In the genomic region with DNA sequence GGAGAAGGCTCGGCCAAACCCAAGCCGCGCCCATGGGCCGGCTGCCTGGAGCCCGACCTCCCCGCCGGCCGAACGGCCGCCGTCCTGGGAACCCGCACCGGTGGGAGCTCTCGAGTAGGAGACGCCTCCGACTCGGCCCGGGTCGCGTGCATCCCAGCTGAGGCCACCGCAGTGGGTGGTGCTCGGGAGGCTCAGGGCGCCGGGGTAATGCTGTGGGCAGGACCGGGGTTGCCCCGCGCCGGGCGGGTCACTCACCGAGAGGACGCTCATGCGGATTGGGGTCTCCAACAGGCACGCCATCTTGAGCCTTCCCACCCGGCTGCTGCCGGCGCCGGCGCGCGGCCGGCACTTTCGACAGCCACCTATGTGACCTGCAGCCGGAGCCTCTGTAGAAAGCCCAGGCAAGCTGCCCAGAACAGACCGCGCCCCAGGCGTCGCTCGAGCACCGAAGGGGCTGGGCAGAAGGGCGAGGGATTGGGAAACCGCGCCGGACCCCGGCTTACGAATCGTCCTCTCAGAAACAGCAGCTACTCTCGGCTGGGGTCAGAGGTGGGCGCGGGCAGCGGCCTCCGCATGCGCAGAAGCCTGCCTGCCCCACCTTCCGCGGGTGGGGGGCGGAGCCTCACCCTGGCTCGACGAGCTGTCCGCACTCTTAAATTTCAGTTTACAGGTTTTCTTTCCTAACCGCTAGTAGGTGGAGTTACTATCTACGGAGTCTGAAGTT, we compare ENCODE assay signal across 8 mouse cellular contexts. TPM values are rescaled to one million over a fixed set of nuclear protein-coding genes. Genes with fewer than 3 reads are reported as not detected.
DNase-seq lines count a peak whose midpoint lies in the region; ATAC-seq and TF ChIP-seq lines count a peak whose summit lies in the region.

Gene Armc8, minus strand, starts transcription at position 553 of the 724 bp plus-strand sequence.

- WGBS in forebrain, embryonic 12.5 days = under 1% methylated on average over 66 of the region's 70 CpGs
- under 1% methylated on average over 63 of the region's 70 CpGs for WGBS in heart, postnatal 0 days
- WGBS in liver, embryonic 16.5 days (ENCODE audit: insufficient replicate concordance) = under 1% methylated on average over 69 of the region's 70 CpGs
- WGBS in neural tube, embryonic 13.5 days = under 1% methylated on average over 70 of the region's 70 CpGs

- H3K27me3 ChIP-seq in CH12.LX (replicated peaks) = no peaks in the 10 kb centered on the region
- peaks cover 15% of the 10 kb centered on the region for H3K27me3 ChIP-seq in forebrain, embryonic 12.5 days
- H3K27me3 ChIP-seq in heart, postnatal 0 days (ENCODE audit: control insufficient read depth, insufficient read depth, low read length) = no peaks in the 10 kb centered on the region
- no peaks in the 10 kb centered on the region for H3K27me3 ChIP-seq in liver, embryonic 16.5 days (ENCODE audit: control insufficient read depth, insufficient read depth, low read depth, low read length)
- H3K27me3 ChIP-seq in neural tube, embryonic 13.5 days = peaks cover 20% of the 10 kb centered on the region
- no peaks in the 10 kb centered on the region for H3K27me3 ChIP-seq in testis, adult 2 months (ENCODE audit: control insufficient read depth, insufficient read depth, low read length)

- in situ Hi-C loops in CH12.LX (cut with MboI; ENCODE audit: low pct_ligation_motif_present, low pct_unique_long_range_greater_than_20kb, low sequenced_read_pairs) = no loop called here

- dilution Hi-C loops in CH12.LX (cut with MboI; ENCODE audit: extremely low pct_ligation_motif_present, extremely low pct_unique_long_range_greater_than_20kb, low sequenced_read_pairs) = no loop called here

- H3K4me2 ChIP-seq in CH12.LX (ENCODE audit: insufficient read depth, low read depth, poor library complexity, severe bottlenecking) = peak within 1 kb of the TSS; percentile 86
- H3K4me2 ChIP-seq in forebrain, embryonic 12.5 days = peak within 1 kb of the TSS; percentile 92
- H3K4me2 ChIP-seq in heart, postnatal 0 days (ENCODE audit: low read depth, low read length) = peak within 1 kb of the TSS; percentile 96
- H3K4me2 ChIP-seq in liver, embryonic 16.5 days (ENCODE audit: low read depth, low read length) = peak within 1 kb of the TSS; percentile 81
- peak within 1 kb of the TSS; percentile 96 for H3K4me2 ChIP-seq in neural tube, embryonic 13.5 days

- H3K79me2 ChIP-seq in CH12.LX (replicated peaks; ENCODE audit: control insufficient read depth, extremely low read depth, insufficient read depth, poor library complexity, severe bottlenecking) = peaks cover 21% of the 10 kb centered on the region

- peak within 1 kb of the TSS; percentile 57; the same call in 1 of the 2 replicates for H3K27ac ChIP-seq in CH12.LX (ENCODE audit: insufficient read depth, low read depth)
- peak within 1 kb of the TSS; percentile 94 for H3K27ac ChIP-seq in forebrain, embryonic 12.5 days
- H3K27ac ChIP-seq in heart, postnatal 0 days (ENCODE audit: low read depth) = peak within 1 kb of the TSS; percentile 99
- H3K27ac ChIP-seq in liver, embryonic 16.5 days (ENCODE audit: low read length) = peak within 1 kb of the TSS; percentile 96
- peak within 1 kb of the TSS; percentile 94 for H3K27ac ChIP-seq in neural tube, embryonic 13.5 days (replicated peaks)
- H3K27ac ChIP-seq in testis, adult 2 months (ENCODE audit: control insufficient read depth, insufficient read depth, low read depth, low read length) = peak within 1 kb of the TSS; percentile 95

- H3K4me3 ChIP-seq in CH12.LX (replicated peaks in 1 of 3; ENCODE audit: low read depth in 2 of 3, low read length in 2 of 3, poor library complexity in 1 of 3) = peak within 1 kb of the TSS; percentile 76 to 96 (median 78)
- peak within 1 kb of the TSS; percentile 85 for H3K4me3 ChIP-seq in forebrain, embryonic 12.5 days (replicated peaks)
- peak within 1 kb of the TSS; percentile 95 for H3K4me3 ChIP-seq in heart, postnatal 0 days (ENCODE audit: low read depth, low read length)
- peak within 1 kb of the TSS; percentile 94 for H3K4me3 ChIP-seq in liver, embryonic 16.5 days (ENCODE audit: low read depth, low read length)
- H3K4me3 ChIP-seq in neural tube, embryonic 13.5 days = peak within 1 kb of the TSS; percentile 78
- H3K4me3 ChIP-seq in testis, adult 2 months (ENCODE audit: control insufficient read depth, low read depth, low read length) = peak within 1 kb of the TSS; percentile 91

- no peak for TF ChIP-seq EP300 in CH12.LX (IDR thresholded peaks at IDR 0.05; ENCODE audit: low read length)
- peak; percentile 75; the same call in 1 of the 2 replicates for TF ChIP-seq EP300 in heart, postnatal 0 days (IDR thresholded peaks at IDR 0.05; ENCODE audit: low read depth)

- no peak for TF ChIP-seq RAD21 in CH12.LX (IDR thresholded peaks at IDR 0.05; ENCODE audit: low read depth, low read length)

- peak; percentile 84 for DNase-seq in CH12.LX (ENCODE audit: extremely low read depth)
- peak; percentile 78 for DNase-seq in c-Kit-positive CD71-positive TER-119-negative erythroid progenitor cells, embryonic 14.5 days (ENCODE audit: low read depth)
- DNase-seq in heart, postnatal 0 days (ENCODE audit: low spot score) = peak; percentile 85
- DNase-seq in kidney, postnatal 4 days = peak; percentile 93 to 96

- peak; percentile 96 for ATAC-seq in forebrain, embryonic 12.5 days (ENCODE audit: low FRiP score)
- peak; percentile 98 for ATAC-seq in heart, postnatal 0 days (ENCODE audit: insufficient read depth, low read depth)
- peak; percentile 92 for ATAC-seq in liver, embryonic 16.5 days (ENCODE audit: low read depth)
- ATAC-seq in neural tube, embryonic 13.5 days (ENCODE audit: low read depth) = peak; percentile 95

- H3K36me3 ChIP-seq in CH12.LX (replicated peaks in 1 of 2; ENCODE audit: control insufficient read depth in 1 of 2, insufficient read depth in 1 of 2, low read length in 1 of 2) = peaks cover 0 to 2% of the 10 kb centered on the region in 2 experiments
- no peaks in the 10 kb centered on the region for H3K36me3 ChIP-seq in forebrain, embryonic 12.5 days (replicated peaks)
- no peaks in the 10 kb centered on the region for H3K36me3 ChIP-seq in heart, postnatal 0 days (replicated peaks; ENCODE audit: control insufficient read depth, insufficient read depth, low read length)
- H3K36me3 ChIP-seq in liver, embryonic 16.5 days (ENCODE audit: control insufficient read depth, insufficient read depth) = no peaks in the 10 kb centered on the region
- H3K36me3 ChIP-seq in neural tube, embryonic 13.5 days = no peaks in the 10 kb centered on the region
- no peaks in the 10 kb centered on the region for H3K36me3 ChIP-seq in testis, adult 2 months (ENCODE audit: control insufficient read depth, insufficient read depth, low read length)

- peak within 1 kb of the TSS; percentile 90 for H3K9ac ChIP-seq in CH12.LX (ENCODE audit: insufficient read depth, low read depth)
- H3K9ac ChIP-seq in forebrain, embryonic 12.5 days = peak within 1 kb of the TSS; percentile 88
- H3K9ac ChIP-seq in heart, postnatal 0 days (replicated peaks; ENCODE audit: low read depth, low read length) = peak within 1 kb of the TSS; percentile 92
- peak within 1 kb of the TSS; percentile 91 for H3K9ac ChIP-seq in liver, embryonic 16.5 days (ENCODE audit: low read depth, low read length)
- H3K9ac ChIP-seq in neural tube, embryonic 13.5 days = peak within 1 kb of the TSS; percentile 90

- no peak for TF ChIP-seq CTCF in CH12.LX (conservative IDR thresholded peaks at IDR 0.05 in 1 of 2, IDR thresholded peaks at IDR 0.05 in 1 of 2; ENCODE audit: low read depth in 2 of 2, low read length in 2 of 2)
- TF ChIP-seq CTCF in heart, postnatal 0 days (IDR thresholded peaks at IDR 0.05; ENCODE audit: low read depth) = no peak
- TF ChIP-seq CTCF in testis, adult 2 months (IDR thresholded peaks at IDR 0.05; ENCODE audit: control insufficient read depth, insufficient read depth, insufficient replicate concordance, low read depth, low read length) = no peak

- H3K9me3 ChIP-seq in CH12.LX (replicated peaks; ENCODE audit: low read length) = no peaks in the 10 kb centered on the region
- no peaks in the 10 kb centered on the region for H3K9me3 ChIP-seq in forebrain, embryonic 12.5 days
- no peaks in the 10 kb centered on the region for H3K9me3 ChIP-seq in heart, postnatal 0 days (replicated peaks; ENCODE audit: control insufficient read depth, low read length)
- no peaks in the 10 kb centered on the region for H3K9me3 ChIP-seq in liver, embryonic 16.5 days (replicated peaks; ENCODE audit: control insufficient read depth, low read length)
- no peaks in the 10 kb centered on the region for H3K9me3 ChIP-seq in neural tube, embryonic 13.5 days

- TF ChIP-seq POLR2A in CH12.LX (IDR thresholded peaks at IDR 0.05; ENCODE audit: low read depth, low read length) = peak; percentile 75
- TF ChIP-seq POLR2A in testis, adult 2 months (IDR thresholded peaks at IDR 0.05; ENCODE audit: control insufficient read depth, low read depth, low read length) = peak; percentile 72

- H3K4me1 ChIP-seq in CH12.LX (ENCODE audit: control insufficient read depth in 1 of 2, insufficient read depth in 2 of 2) = peaks cover 0 to 19% of the 10 kb centered on the region in 2 experiments; a peak in 3 of 4 replicates
- peaks cover 12% of the 10 kb centered on the region for H3K4me1 ChIP-seq in forebrain, embryonic 12.5 days
- H3K4me1 ChIP-seq in heart, postnatal 0 days (ENCODE audit: control insufficient read depth, insufficient read depth) = peaks cover 17% of the 10 kb centered on the region
- peaks cover 7% of the 10 kb centered on the region for H3K4me1 ChIP-seq in liver, embryonic 16.5 days (ENCODE audit: control insufficient read depth, low read depth, low read length)
- H3K4me1 ChIP-seq in neural tube, embryonic 13.5 days (replicated peaks) = peaks cover 30% of the 10 kb centered on the region
- peaks cover 3% of the 10 kb centered on the region for H3K4me1 ChIP-seq in testis, adult 2 months (ENCODE audit: control insufficient read depth, insufficient read depth, low read length)

TF ChIP-seq in CH12.LX, 34 proteins besides CTCF, POLR2A, EP300 and RAD21 (continues in another document):
- peak; percentile 83; the same call in 1 of the 2 replicates for TF ChIP-seq KAT2A (IDR thresholded peaks at IDR 0.05; ENCODE audit: insufficient replicate concordance, low read length)
- TF ChIP-seq PAX5 (IDR thresholded peaks at IDR 0.05; ENCODE audit: low read length) = no peak
- peak; percentile 64; the same call in 1 of the 2 replicates for TF ChIP-seq NELFE (IDR thresholded peaks at IDR 0.05; ENCODE audit: low read depth, low read length)
- TF ChIP-seq ZNF384 (IDR thresholded peaks at IDR 0.05; ENCODE audit: low read depth, low read length) = no peak

RNA-seq across cellular contexts. Expression of gene Armc8, which starts in this region (rescaled TPM):
- total RNA-seq in CH12.LX (2012; rRNA removed) (9.3 and 11.0 TPM in 2 replicates), CH12.LX (2014; rRNA removed) (16.9 and 17.0 TPM in 2 replicates)
- polyA plus RNA-seq in CH12.LX (2012; ENCODE audit: insufficient read length, low read depth) = 12.6 and 15.3 TPM in 2 replicates
- polyA plus RNA-seq in forebrain, embryonic 12.5 days (2016; fragmentation: Nextera tagmentation; extraction: Ambion mirVana) = 43.0 and 44.2 TPM in 2 replicates
- total RNA-seq in heart, postnatal 0 days (2014; rRNA removed; ENCODE audit: low replicate concordance) = 17.4 and 22.5 TPM in 2 replicates
- 16.8 and 18.5 TPM in 2 replicates for polyA plus RNA-seq in heart, postnatal 0 days (2015; fragmentation: Nextera tagmentation; extraction: Ambion mirVana)
- polyA plus RNA-seq in liver, embryonic 16.5 days (2015; fragmentation: Nextera tagmentation; extraction: Ambion mirVana) = 8.3 and 8.9 TPM in 2 replicates
- 60.1 and 63.7 TPM in 2 replicates for polyA plus RNA-seq in neural tube, embryonic 13.5 days (2015; fragmentation: Nextera tagmentation; extraction: Ambion mirVana)
- polyA plus RNA-seq in testis, adult 2 months (2012; rRNA removed) = 9.7 and 11.9 TPM in 2 replicates

Comparison
In these comparisons a context has a peak if more than half of its experiments do, and no peak if none do; other contexts are left out.
1. Peak in every context shown above with its lines: DNase-seq, ATAC-seq, H3K4me3 ChIP-seq and H3K27ac ChIP-seq.